Mouse (Mus musculus): ENCODE data around the gene Itpkb. TPM values are rescaled to one million over a fixed set of nuclear protein-coding genes. Genes with fewer than 3 reads are reported as not detected.

The Itpkb gene
- polyA plus RNA-seq, 1 experiment: 14.9 TPM

DNA sequence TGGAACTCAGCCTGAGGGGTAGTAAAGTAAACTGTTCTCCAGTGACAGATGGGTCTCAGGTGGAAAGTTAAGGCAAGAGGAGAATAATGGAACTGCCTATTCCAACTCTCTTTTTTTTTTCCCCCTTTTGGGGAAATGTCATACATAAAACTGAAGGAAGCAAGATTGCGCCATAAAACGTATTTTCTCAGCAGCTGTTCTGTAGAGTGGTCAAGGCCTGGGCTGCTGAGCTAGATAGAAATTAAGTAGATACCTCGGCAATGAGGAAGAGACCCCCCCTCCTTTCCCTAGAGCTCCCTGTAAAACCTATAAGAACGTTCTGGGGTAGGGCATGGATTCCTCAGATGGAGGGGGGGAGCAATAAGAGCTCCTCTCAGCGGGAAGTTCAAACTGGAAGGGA lies 40.5 kb upstream of the Itpkb start:
- H3K27me3 ChIP-seq (replicated peaks; ENCODE audit: control insufficient read depth, insufficient read depth, low read length): no peaks in the 10 kb centered on the region
- no peak overlapping the region for H3K27ac ChIP-seq (ENCODE audit: insufficient read depth, low read depth, low read length)
- DNase-seq: no peak
- no peak overlapping the region for H3K4me3 ChIP-seq (ENCODE audit: insufficient read depth, low read depth, low read length)
- H3K36me3 ChIP-seq (ENCODE audit: control insufficient read depth, insufficient read depth, low read length): no peaks in the 10 kb centered on the region
- TF ChIP-seq POLR2A (IDR thresholded peaks at IDR 0.05; ENCODE audit: low read depth, low read length) (no peak), CTCF (conservative IDR thresholded peaks at IDR 0.05; ENCODE audit: insufficient read depth, insufficient read length, low read depth, low read length) (no peak)
- H3K4me1 ChIP-seq (ENCODE audit: control insufficient read depth, insufficient read depth, low read length): no peaks in the 10 kb centered on the region
- WGBS: 77% methylated on average over 5 of the region's 5 CpGs

DNA sequence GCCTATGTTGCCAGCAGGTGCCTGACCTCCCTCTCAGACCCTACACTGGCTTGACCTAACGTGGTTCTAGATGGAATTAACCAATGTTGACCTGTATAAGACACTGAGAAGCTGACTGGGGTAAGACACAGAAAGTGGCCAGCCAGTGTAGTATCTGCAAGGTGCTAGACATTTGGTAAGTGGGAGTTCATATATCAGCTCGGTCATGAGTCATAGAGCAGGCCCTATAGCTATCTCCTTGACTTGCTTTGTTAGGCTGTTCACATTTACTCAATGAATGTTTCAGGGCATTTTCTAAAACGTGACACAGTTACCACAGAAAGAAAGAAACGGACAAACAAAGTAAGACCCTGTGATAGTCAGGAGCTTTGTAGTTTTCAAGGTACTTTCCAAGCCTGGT lies 39.9 kb upstream of the Itpkb start:
- no peak overlapping the region for H3K4me3 ChIP-seq (ENCODE audit: insufficient read depth, low read depth, low read length)
- TF ChIP-seq POLR2A (IDR thresholded peaks at IDR 0.05; ENCODE audit: low read depth, low read length) (no peak), CTCF (conservative IDR thresholded peaks at IDR 0.05; ENCODE audit: insufficient read depth, insufficient read length, low read depth, low read length) (no peak)
- no peaks in the 10 kb centered on the region for H3K4me1 ChIP-seq (ENCODE audit: control insufficient read depth, insufficient read depth, low read length)
- H3K36me3 ChIP-seq (ENCODE audit: control insufficient read depth, insufficient read depth, low read length): no peaks in the 10 kb centered on the region
- 84% methylated on average over 4 of the region's 4 CpGs for WGBS
- no peaks in the 10 kb centered on the region for H3K27me3 ChIP-seq (replicated peaks; ENCODE audit: control insufficient read depth, insufficient read depth, low read length)
- DNase-seq: no peak
- H3K27ac ChIP-seq (ENCODE audit: insufficient read depth, low read depth, low read length): no peak overlapping the region

DNA sequence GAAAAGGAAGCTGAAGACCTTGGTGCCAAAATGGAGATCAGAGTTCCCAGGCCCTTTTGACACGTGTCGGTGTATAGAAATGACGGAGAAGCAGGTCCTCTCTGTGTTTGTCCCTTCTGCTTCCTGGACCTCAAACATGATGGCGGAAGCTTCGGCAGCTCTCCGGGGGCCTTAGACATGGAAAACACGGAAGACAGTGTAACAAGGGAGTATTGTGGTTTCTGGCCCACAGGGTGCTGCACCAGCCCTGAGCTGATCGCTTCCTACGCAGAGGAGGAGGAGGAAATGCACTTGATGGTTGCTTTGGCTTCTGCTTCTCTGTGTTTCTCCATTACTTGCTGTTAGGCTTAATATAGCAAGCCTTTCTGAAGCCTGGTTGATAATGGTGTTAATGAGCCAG lies 34.2 kb upstream of the Itpkb start:
- Histone ChIP-seq H3K27ac (ENCODE audit: insufficient read depth, low read depth, low read length) (no peak overlapping the region), H3K36me3 (ENCODE audit: control insufficient read depth, insufficient read depth, low read length) (no peaks in the 10 kb centered on the region), H3K27me3 (replicated peaks; ENCODE audit: control insufficient read depth, insufficient read depth, low read length) (no peaks in the 10 kb centered on the region), H3K4me3 (ENCODE audit: insufficient read depth, low read depth, low read length) (no peak overlapping the region), H3K4me1 (ENCODE audit: control insufficient read depth, insufficient read depth, low read length) (no peaks in the 10 kb centered on the region)
- 78% methylated on average over 9 of the region's 9 CpGs for WGBS
- no peak for TF ChIP-seq POLR2A (IDR thresholded peaks at IDR 0.05; ENCODE audit: low read depth, low read length)
- TF ChIP-seq CTCF (conservative IDR thresholded peaks at IDR 0.05; ENCODE audit: insufficient read depth, insufficient read length, low read depth, low read length): no peak
- DNase-seq: no peak

DNA sequence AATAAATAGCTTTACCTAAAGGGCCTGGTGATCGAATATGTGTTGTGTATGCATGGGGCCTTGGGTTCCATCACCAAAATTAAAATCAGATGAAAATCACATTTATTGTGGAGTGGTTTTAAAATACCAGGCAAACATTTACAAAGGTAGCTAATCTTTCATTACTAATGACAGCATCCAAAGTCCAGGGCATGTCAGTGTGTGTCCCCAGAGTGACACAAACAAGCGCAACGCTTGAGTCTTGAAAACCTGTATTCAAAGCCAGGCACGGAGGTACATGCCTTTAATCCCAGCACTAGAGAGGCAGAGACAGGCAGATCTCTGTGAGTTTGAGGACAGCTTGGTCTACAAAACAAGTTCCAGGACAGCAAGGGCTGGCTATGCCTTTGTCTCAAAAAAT lies 30.6 kb upstream of the Itpkb start:
- Histone ChIP-seq H3K27ac (ENCODE audit: insufficient read depth, low read depth, low read length) (no peak overlapping the region), H3K36me3 (ENCODE audit: control insufficient read depth, insufficient read depth, low read length) (no peaks in the 10 kb centered on the region), H3K27me3 (replicated peaks; ENCODE audit: control insufficient read depth, insufficient read depth, low read length) (no peaks in the 10 kb centered on the region), H3K4me1 (ENCODE audit: control insufficient read depth, insufficient read depth, low read length) (no peaks in the 10 kb centered on the region; the same call in 1 of the 2 replicates), H3K4me3 (ENCODE audit: insufficient read depth, low read depth, low read length) (no peak overlapping the region)
- WGBS: 68% methylated on average over 4 of the region's 4 CpGs
- TF ChIP-seq CTCF (conservative IDR thresholded peaks at IDR 0.05; ENCODE audit: insufficient read depth, insufficient read length, low read depth, low read length) (no peak), POLR2A (IDR thresholded peaks at IDR 0.05; ENCODE audit: low read depth, low read length) (no peak)
- DNase-seq: no peak

DNA sequence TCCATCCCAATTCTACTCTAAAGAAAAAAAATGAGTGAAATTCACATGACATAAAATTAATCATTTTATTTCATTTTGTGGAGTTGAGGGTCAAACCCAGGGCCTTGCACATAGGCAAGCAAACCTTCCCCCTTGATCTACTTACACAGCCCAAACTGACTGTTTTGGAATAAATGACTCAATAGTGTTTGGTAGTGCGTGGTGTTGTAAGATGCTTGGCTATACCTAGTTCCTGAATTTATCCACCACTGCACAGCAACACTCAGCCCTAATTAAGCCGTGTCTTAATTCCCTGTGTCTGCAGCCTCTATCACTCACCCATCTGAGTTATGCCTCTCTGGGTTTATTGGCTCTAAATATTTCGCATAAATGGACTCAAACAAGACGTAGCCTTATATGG lies 30.0 kb upstream of the Itpkb start:
- H3K36me3 ChIP-seq (ENCODE audit: control insufficient read depth, insufficient read depth, low read length): no peaks in the 10 kb centered on the region
- WGBS: 91% methylated on average over 4 of the region's 4 CpGs
- H3K4me1 ChIP-seq (ENCODE audit: control insufficient read depth, insufficient read depth, low read length): no peaks in the 10 kb centered on the region; the same call in 1 of the 2 replicates
- no peak for DNase-seq
- H3K4me3 ChIP-seq (ENCODE audit: insufficient read depth, low read depth, low read length): no peak overlapping the region
- no peak overlapping the region for H3K27ac ChIP-seq (ENCODE audit: insufficient read depth, low read depth, low read length)
- H3K27me3 ChIP-seq (replicated peaks; ENCODE audit: control insufficient read depth, insufficient read depth, low read length): no peaks in the 10 kb centered on the region
- no peak for TF ChIP-seq POLR2A (IDR thresholded peaks at IDR 0.05; ENCODE audit: low read depth, low read length)
- TF ChIP-seq CTCF (conservative IDR thresholded peaks at IDR 0.05; ENCODE audit: insufficient read depth, insufficient read length, low read depth, low read length): no peak

DNA sequence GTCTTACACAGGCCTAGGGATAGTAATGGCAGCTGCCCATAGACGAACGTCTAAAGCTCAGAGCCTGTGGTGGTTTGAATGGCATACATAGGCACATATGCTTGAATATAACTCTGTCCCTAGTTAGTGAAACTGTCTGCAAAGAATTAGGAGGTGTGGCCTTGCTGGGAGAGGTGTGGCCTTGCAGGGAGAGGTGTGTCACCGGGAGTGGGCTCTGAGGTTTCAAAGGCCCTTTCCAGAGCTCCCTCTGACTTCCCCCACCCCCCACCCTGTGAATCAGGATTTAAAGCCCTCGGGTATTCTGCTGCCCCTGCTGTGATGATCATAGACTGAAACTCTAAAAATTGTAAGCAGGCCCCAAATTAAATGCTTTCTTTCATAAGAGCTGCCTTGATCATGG lies 29.3 kb upstream of the Itpkb start:
- no peak overlapping the region for H3K4me3 ChIP-seq (ENCODE audit: insufficient read depth, low read depth, low read length)
- TF ChIP-seq CTCF (conservative IDR thresholded peaks at IDR 0.05; ENCODE audit: insufficient read depth, insufficient read length, low read depth, low read length) (no peak), POLR2A (IDR thresholded peaks at IDR 0.05; ENCODE audit: low read depth, low read length) (no peak)
- DNase-seq: no peak
- no peaks in the 10 kb centered on the region; the same call in 1 of the 2 replicates for H3K4me1 ChIP-seq (ENCODE audit: control insufficient read depth, insufficient read depth, low read length)
- no peaks in the 10 kb centered on the region for H3K36me3 ChIP-seq (ENCODE audit: control insufficient read depth, insufficient read depth, low read length)
- H3K27me3 ChIP-seq (replicated peaks; ENCODE audit: control insufficient read depth, insufficient read depth, low read length): no peaks in the 10 kb centered on the region
- WGBS: 70% methylated on average over 4 of the region's 4 CpGs
- H3K27ac ChIP-seq (ENCODE audit: insufficient read depth, low read depth, low read length): no peak overlapping the region

DNA sequence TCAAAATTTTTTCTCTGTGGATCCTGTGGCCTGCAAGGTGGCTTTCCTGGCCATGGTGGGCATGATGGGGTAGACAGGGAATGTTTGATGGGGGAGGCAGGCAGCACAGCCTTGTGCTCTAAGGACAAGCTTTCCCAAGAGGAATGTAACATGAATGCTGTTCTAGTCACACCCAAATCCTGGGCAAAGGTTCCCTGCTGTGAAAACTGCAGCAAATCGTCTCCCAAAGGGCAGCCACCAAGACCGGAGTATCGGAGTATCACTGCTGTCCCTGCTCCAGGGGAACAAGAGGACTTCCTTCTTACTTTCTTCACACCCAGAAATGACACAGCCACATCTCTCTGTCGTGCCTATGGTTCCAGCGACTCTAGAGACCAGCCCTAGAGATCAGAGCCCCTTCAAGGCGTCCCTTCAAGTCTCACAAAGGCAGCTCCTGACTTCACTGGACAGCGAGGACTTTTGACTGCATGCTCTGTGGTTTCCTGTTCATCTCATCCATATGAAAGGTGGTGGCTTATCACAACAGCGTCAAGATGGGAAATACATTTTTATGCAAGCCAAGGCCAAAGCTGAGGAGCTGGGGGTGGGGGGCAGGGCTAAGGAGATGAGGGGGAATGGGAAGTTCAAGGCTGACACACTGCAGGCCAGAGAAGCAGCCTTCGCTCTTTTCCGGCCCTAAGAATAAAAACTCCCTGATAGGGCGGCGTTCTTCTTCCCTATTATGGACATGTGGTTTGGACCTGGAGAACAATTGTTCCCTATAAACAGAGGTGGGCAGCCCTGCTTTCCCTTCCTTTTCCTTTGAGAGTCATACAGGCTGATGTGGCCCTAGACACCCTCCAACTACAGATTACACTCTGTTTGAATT lies 27.8 kb upstream of the Itpkb start:
- Histone ChIP-seq H3K4me1 (ENCODE audit: control insufficient read depth, insufficient read depth, low read length) (no peaks in the 10 kb centered on the region; the same call in 1 of the 2 replicates), H3K27me3 (replicated peaks; ENCODE audit: control insufficient read depth, insufficient read depth, low read length) (no peaks in the 10 kb centered on the region), H3K27ac (ENCODE audit: insufficient read depth, low read depth, low read length) (peak overlapping the region; percentile 59), H3K4me3 (ENCODE audit: insufficient read depth, low read depth, low read length) (no peak overlapping the region), H3K36me3 (ENCODE audit: control insufficient read depth, insufficient read depth, low read length) (no peaks in the 10 kb centered on the region)
- TF ChIP-seq CTCF (conservative IDR thresholded peaks at IDR 0.05; ENCODE audit: insufficient read depth, insufficient read length, low read depth, low read length) (no peak), POLR2A (IDR thresholded peaks at IDR 0.05; ENCODE audit: low read depth, low read length) (no peak)
- WGBS: 52% methylated on average over 12 of the region's 12 CpGs
- peak; percentile 72 for DNase-seq
